Mouse (Mus musculus) E14TG2a.4 (cell line): ENCODE measurements at regions not wholly inside any gene's neighbourhood (a gene's known extent, or its start where the extent isn't known, plus 50 kb on each side); places are given as distances from the start of the nearest gene placed in this dataset.

Experiments used
- H3K27me3 ChIP-seq: 2 replicates; pipeline ENCODE4 v1.6.1; 2014; ENCODE audit warnings: low read length, control low read depth; ENCODE audit not compliant: insufficient read depth
- H3K36me3 ChIP-seq: 2 replicates; pipeline ENCODE4 v1.6.1; 2014; ENCODE audit warnings: low read length, control low read depth; ENCODE audit not compliant: insufficient read depth
- H3K4me1 ChIP-seq: replicated peaks from 2 replicates; pipeline ENCODE4 v1.6.1; 2014; ENCODE audit warnings: low read depth, low read length, control low read depth
- H3K4me3 ChIP-seq: replicated peaks from 2 replicates; pipeline ENCODE4 v1.5.1; 2014; ENCODE audit warnings: mild to moderate bottlenecking, low read length
- H3K9me3 ChIP-seq: 2 replicates; pipeline ENCODE4 v1.6.1; 2014; ENCODE audit warnings: low read length, control low read depth
- CTCF ChIP-seq: conservative IDR thresholded peaks from 2 replicates; pipeline ENCODE4 v1.5.1; 2014; ENCODE audit warnings: low read length
- NANOG ChIP-seq: IDR thresholded peaks from 2 replicates; pipeline ENCODE4 v1.6.1; 2014; ENCODE audit warnings: borderline replicate concordance, low read length, mixed read lengths
- POU5F1 ChIP-seq: IDR thresholded peaks from 2 replicates; pipeline ENCODE4 v1.6.1; 2014; ENCODE audit warnings: low read length, borderline replicate concordance

DNA sequence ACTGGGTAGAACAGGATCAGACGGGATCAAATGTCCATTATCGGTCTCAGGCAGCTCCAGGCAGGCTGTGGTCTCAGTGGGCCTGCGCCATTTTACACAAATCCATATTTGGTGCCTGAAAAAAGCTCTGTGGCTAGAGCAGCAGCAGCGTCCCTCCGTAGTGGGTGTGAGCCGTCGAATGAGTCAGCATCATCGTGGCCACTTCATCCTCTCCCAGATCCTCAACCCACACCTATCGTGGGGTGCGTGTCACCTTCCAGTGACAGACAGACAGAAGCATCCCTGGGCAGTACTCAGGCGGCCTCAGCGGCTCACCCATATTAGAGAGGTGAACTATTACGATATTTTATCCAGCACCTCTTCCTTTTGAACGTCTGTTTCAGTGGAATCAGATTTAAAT is 233.0 kb upstream of the A430005L14Rik start:
- peaks cover 16% of the 10 kb centered on the region; the same call in 1 of the 2 replicates for H3K27me3 ChIP-seq
- TF ChIP-seq CTCF (no peak), POU5F1 (no peak), NANOG (no peak)
- no peaks in the 10 kb centered on the region; the same call in 1 of the 2 replicates for H3K9me3 ChIP-seq
- no peaks in the 10 kb centered on the region; the same call in 1 of the 2 replicates for H3K4me1 ChIP-seq
- H3K36me3 ChIP-seq, result no peaks in the 10 kb centered on the region
- H3K4me3 ChIP-seq, result no peak overlapping the region

DNA sequence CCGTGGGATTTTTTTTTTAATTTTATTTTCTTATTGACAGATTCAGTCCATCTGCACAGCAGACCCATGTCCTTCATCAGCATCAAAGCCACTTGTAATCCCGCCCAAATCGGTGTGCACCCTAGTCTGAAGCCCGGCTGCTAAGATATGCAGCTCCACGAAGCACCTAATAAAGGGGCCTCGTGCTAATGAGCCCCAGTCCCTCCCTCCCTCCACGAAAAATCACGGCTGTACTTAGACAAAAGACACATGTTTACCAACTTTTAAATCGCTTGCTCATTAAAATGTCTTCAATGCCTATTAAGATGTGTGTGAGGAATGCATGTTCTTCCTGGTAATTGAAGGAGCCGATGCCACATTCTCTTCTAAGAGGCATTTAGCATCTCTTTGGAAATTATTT is 229.8 kb upstream of the A430005L14Rik start:
- no peaks in the 10 kb centered on the region for H3K36me3 ChIP-seq
- H3K4me1 ChIP-seq, result no peaks in the 10 kb centered on the region; the same call in 1 of the 2 replicates
- H3K4me3 ChIP-seq, result no peak overlapping the region
- H3K27me3 ChIP-seq, result peaks cover 16% of the 10 kb centered on the region; the same call in 1 of the 2 replicates
- no peak for TF ChIP-seq NANOG
- no peak for TF ChIP-seq CTCF
- no peak for TF ChIP-seq POU5F1
- H3K9me3 ChIP-seq, result peaks cover 9% of the 10 kb centered on the region

DNA sequence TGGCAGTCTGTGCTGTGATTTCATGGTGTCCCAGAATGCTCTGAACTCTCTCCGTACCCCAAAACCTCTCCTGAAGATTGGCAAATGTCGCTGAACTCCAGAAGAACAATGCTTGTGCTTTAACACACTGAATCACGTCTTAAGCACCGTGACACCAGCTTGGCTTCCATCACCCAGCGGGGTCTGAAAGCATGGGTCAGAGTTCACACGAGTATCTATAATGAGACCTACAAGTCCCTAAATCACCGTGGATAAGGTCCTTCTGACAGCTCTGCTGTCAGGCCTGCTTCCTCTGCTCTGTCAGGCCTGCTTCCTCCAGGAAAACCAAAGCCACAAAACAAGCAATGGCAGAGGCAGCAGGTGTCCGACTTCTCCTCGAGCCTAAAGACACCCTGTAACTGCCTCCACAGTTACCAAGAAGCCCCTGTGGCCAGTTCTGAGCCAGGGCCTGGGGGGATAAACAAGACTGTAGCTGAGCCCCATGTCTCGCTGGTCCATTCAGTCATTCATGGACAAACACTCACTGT is 229.1 kb upstream of the A430005L14Rik start:
- TF ChIP-seq CTCF, result no peak
- TF ChIP-seq POU5F1, result no peak
- TF ChIP-seq NANOG, result no peak
- Histone ChIP-seq H3K9me3 (peaks cover 16% of the 10 kb centered on the region), H3K4me1 (no peaks in the 10 kb centered on the region; the same call in 1 of the 2 replicates), H3K4me3 (no peak overlapping the region), H3K36me3 (no peaks in the 10 kb centered on the region), H3K27me3 (peaks cover 16% of the 10 kb centered on the region; the same call in 1 of the 2 replicates)

DNA sequence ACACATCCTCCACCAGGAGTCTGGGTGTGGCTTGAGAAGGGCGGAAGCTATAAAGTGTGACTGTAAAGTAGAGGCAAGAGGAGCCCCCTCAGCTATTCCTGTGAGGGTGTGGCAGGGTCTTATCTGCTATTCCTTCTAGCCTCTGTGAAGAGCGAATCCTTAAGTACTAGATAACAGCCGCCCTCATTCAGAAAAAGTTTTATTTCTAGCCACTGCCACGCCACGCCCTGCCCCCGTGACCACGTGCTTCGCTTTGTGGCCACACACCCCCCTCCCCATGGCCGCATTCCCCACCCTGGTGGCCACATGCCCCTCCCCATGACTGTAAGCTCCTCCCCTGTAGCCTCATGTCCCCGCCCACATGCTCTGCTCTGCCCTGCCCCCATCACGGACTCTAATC is 218.9 kb upstream of the A430005L14Rik start:
- Histone ChIP-seq H3K4me1 (peaks cover 49% of the 10 kb centered on the region), H3K4me3 (0 out of 2 replicates have a peak overlapping the region, but pooled peaks have one; percentile 35), H3K36me3 (no peaks in the 10 kb centered on the region), H3K27me3 (peaks cover 10% of the 10 kb centered on the region), H3K9me3 (peaks cover 12% of the 10 kb centered on the region)
- TF ChIP-seq NANOG (no peak), POU5F1 (no peak), CTCF (no peak)

DNA sequence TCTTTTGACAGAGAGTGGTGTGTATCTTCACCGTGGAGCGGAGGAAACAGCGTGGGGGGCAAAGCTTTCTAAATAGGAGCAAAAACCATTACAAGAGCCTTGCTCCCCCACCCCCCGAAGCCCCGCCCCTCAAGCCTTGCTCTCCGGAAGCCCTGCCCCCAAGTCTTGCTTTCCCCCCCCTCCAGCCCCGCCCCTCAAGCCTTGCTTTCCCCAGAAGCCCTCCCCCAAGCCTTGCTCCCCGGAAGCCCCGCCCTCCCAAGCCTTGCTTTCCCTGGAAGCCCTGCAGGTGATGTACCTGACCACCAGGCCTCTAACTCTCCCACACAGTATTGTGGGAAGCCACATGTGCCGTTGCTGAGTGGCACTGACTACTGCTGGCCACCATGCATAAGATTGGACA is 214.8 kb upstream of the A430005L14Rik start:
- no peak overlapping the region for H3K4me3 ChIP-seq
- H3K36me3 ChIP-seq, result no peaks in the 10 kb centered on the region
- H3K9me3 ChIP-seq, result no peaks in the 10 kb centered on the region
- no peak for TF ChIP-seq NANOG
- no peak for TF ChIP-seq POU5F1
- TF ChIP-seq CTCF, result no peak
- peaks cover 46% of the 10 kb centered on the region for H3K4me1 ChIP-seq
- H3K27me3 ChIP-seq, result peaks cover 10% of the 10 kb centered on the region

DNA sequence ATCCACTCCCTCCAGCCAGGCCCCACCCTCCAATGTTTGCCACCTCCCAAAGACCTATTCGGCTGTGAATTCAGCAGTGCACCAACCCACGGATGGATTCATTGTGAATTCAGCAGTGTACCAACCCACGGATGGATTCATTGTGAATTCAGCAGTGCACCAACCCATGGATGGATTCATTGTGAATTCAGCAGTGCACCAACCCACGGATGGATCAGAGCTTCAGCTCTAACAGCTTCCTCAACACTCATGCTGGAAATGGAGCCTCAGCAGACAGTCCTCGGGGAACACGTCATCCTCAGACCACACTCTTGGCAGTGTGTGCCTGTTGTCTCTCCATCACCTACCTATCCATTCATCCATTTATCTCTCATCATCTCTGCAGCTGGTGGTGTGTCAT is 204.2 kb upstream of the A430005L14Rik start:
- TF ChIP-seq POU5F1 (no peak), NANOG (no peak), CTCF (no peak)

DNA sequence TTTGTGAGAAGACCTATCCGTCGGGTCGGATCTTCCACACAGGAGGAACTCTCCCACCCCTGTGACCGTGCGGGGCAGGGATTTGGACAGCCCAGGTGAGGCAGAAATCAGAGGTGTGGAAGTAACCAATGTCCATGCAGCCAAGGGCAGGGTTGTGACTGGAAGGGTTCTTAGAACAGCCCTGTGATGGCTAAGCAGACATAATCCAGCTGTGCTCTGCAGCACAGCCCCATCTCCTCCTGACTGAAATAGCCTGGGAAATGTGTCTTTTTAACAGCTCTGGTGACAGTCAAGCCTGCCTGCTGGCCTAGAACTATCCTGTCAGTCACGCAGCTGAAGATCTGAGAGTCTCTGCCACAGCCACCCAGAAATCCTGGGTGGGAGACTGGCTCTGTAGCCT is 198.7 kb upstream of the A430005L14Rik start:
- Histone ChIP-seq H3K27me3 (peaks cover 8% of the 10 kb centered on the region; the same call in 1 of the 2 replicates), H3K36me3 (no peaks in the 10 kb centered on the region), H3K9me3 (peaks cover 11% of the 10 kb centered on the region; the same call in 1 of the 2 replicates), H3K4me3 (no peak overlapping the region), H3K4me1 (peaks cover 46% of the 10 kb centered on the region)
- TF ChIP-seq POU5F1, result no peak
- TF ChIP-seq CTCF, result no peak
- TF ChIP-seq NANOG, result no peak

More for the DNA sequence above, 204.2 kb upstream of the A430005L14Rik start:
- H3K27me3 ChIP-seq, result 0 out of 2 replicates have a peak, but pooled peaks cover 6% of the 10 kb centered on the region
- no peak overlapping the region for H3K4me3 ChIP-seq
- H3K4me1 ChIP-seq, result peaks cover 39% of the 10 kb centered on the region
- peaks cover 8% of the 10 kb centered on the region; the same call in 1 of the 2 replicates for H3K9me3 ChIP-seq
- H3K36me3 ChIP-seq, result no peaks in the 10 kb centered on the region

DNA sequence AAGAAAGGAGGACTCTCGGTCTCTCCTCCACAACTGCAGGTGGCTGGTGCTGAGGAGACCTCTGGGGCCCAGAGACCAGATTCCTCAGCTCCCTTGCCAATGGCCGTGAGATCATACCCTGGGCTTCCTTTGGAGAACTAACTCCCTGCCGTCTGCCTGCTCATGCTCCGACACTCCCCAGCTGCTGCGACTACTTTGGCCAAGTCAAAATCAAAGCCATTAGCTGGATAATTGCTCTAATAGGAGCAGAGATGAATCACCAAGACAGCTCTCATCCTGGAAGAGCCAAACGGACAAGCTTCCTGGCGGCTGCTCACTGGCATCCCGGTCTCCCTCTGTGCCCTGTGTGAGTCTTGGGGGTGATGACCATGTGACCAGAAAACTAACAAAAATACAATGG is 198.3 kb upstream of the A430005L14Rik start:
- no peaks in the 10 kb centered on the region for H3K36me3 ChIP-seq
- H3K4me3 ChIP-seq, result no peak overlapping the region
- peaks cover 45% of the 10 kb centered on the region for H3K4me1 ChIP-seq
- peaks cover 11% of the 10 kb centered on the region; the same call in 1 of the 2 replicates for H3K9me3 ChIP-seq
- H3K27me3 ChIP-seq, result peaks cover 8% of the 10 kb centered on the region
- TF ChIP-seq CTCF (no peak), POU5F1 (no peak), NANOG (no peak)
